Mouse (Mus musculus) frontal cortex, postnatal 36 days (tissue): ENCODE data around the gene Rnase1.

ENCODE experiments used
- DNase-seq, 2 experiments: peaks; one replicate each; pipeline ENCODE4 v3.0.0; 2022; ENCODE audit warnings: low spot score in 2 of 2

Rnase1 gene

GRCm38 (mm10) chr14:51142119-51142518 lies 4.5 kb downstream of the Rnase1 start:
- DNase-seq, result no peak

GRCm38 (mm10) chr14:51140342-51140741 lies 6.2 kb downstream of the Rnase1 start:
- no peak for DNase-seq

GRCm38 (mm10) chr14:51132372-51132771 lies 14.2 kb downstream of the Rnase1 start:
- DNase-seq, result no peak

GRCm38 (mm10) chr14:51131086-51131815 lies 15.3 kb downstream of the Rnase1 start:
- DNase-seq, result no peak

- DNase-seq, result no peak
Measured at GRCm38 (mm10) chr14:51130315-51130940, 16.2 kb downstream of the Rnase1 start.

- DNase-seq, result no peak
Measured at GRCm38 (mm10) chr14:51129624-51129975, 17.0 kb downstream of the Rnase1 start.

GRCm38 (mm10) chr14:51128775-51129623 lies 17.6 kb downstream of the Rnase1 start:
- DNase-seq, result no peak

- no peak for DNase-seq
Measured at GRCm38 (mm10) chr14:51127648-51128258, 18.8 kb downstream of the Rnase1 start.

GRCm38 (mm10) chr14:51125684-51126083 lies 20.9 kb downstream of the Rnase1 start:
- no peak for DNase-seq

- no peak for DNase-seq
Measured at GRCm38 (mm10) chr14:51113916-51114560, 32.5 kb downstream of the Rnase1 start, which contains the start of gene Eddm3b. TSS of gene Eddm3b (plus strand) at chr14:51114426.

- no peak for DNase-seq
Measured at GRCm38 (mm10) chr14:51113476-51113875, 33.1 kb downstream of the Rnase1 start.

GRCm38 (mm10) chr14:51111966-51112365 lies 34.6 kb downstream of the Rnase1 start:
- no peak for DNase-seq

- DNase-seq, result no peak
Measured at GRCm38 (mm10) chr14:51106449-51106967, 40.1 kb downstream of the Rnase1 start.

GRCm38 (mm10) chr14:51104366-51104765 lies 42.2 kb downstream of the Rnase1 start:
- no peak for DNase-seq

GRCm38 (mm10) chr14:51103217-51103616 lies 43.4 kb downstream of the Rnase1 start:
- DNase-seq, result peak; percentile 61 to 74

GRCm38 (mm10) chr14:51101284-51101683 lies 45.3 kb downstream of the Rnase1 start:
- no peak for DNase-seq

- DNase-seq, result no peak
Measured at GRCm38 (mm10) chr14:51098921-51099320, 47.7 kb downstream of the Rnase1 start.

GRCm38 (mm10) chr14:51098300-51098699 lies 48.3 kb downstream of the Rnase1 start:
- peak; percentile 80 to 96 for DNase-seq

GRCm38 (mm10) chr14:51095736-51096524 lies 50.7 kb downstream of the Rnase1 start:
- peak in 1 of 2 experiments; percentile 7 for DNase-seq
